Mouse (Mus musculus) hindbrain, embryonic 15.5 days (tissue): ENCODE measurements around the gene Nkd1. TPM values are rescaled to one million over a fixed set of nuclear protein-coding genes. Genes with fewer than 3 reads are reported as not detected.

ENCODE experiments used
- ATAC-seq: fragments of 200-750 bp; cut with Nextera tagmentation; 2 replicates; pipeline ENCODE4 v1.8.0; 2017; ENCODE audit warnings: low read depth, moderate number of reproducible peaks, moderate TSS enrichment; ENCODE audit not compliant: low FRiP score
- H3K27ac ChIP-seq: fragments of 300-500 bp; sonication (generic); replicated peaks from 2 replicates; pipeline ENCODE4 v1.5.1; 2015; ENCODE audit warnings: mild to moderate bottlenecking, inconsistent platforms
- H3K27me3 ChIP-seq: fragments of 300-500 bp; sonication (generic); 2 replicates; pipeline ENCODE4 v1.6.1; 2015; ENCODE audit warnings: control low read depth, inconsistent platforms
- H3K36me3 ChIP-seq: fragments of 300-500 bp; sonication (generic); 2 replicates; pipeline ENCODE4 v1.6.1; 2015; ENCODE audit warnings: control low read depth, inconsistent platforms
- H3K4me1 ChIP-seq: fragments of 300-500 bp; sonication (generic); replicated peaks from 2 replicates; pipeline ENCODE4 v1.6.1; 2015; ENCODE audit warnings: control low read depth, inconsistent platforms
- H3K4me2 ChIP-seq: fragments of 300-500 bp; sonication (generic); 2 replicates; pipeline ENCODE4 v1.6.1; 2015; ENCODE audit warnings: moderate library complexity, mild to moderate bottlenecking, inconsistent platforms
- H3K4me3 ChIP-seq: fragments of 300-500 bp; sonication (generic); 2 replicates; pipeline ENCODE4 v1.5.1; 2015; ENCODE audit warnings: mild to moderate bottlenecking, inconsistent platforms
- H3K9ac ChIP-seq: fragments of 300-500 bp; sonication (generic); 2 replicates; pipeline ENCODE4 v1.6.1; 2015; ENCODE audit warnings: inconsistent platforms
- H3K9me3 ChIP-seq: fragments of 300-500 bp; sonication (generic); 2 replicates; pipeline ENCODE4 v1.6.1; 2016; ENCODE audit warnings: control low read depth, inconsistent platforms
- WGBS: fragments of 180-500 bp; shearing (Covaris S2); methylation state at CpG from one replicate; pipeline ENCODE4 v1.1.7; 2015; 5-methylcytosine and 5-hydroxymethylcytosine counted together
- polyA plus RNA-seq: library from polyadenylated mRNA; unstranded; fragments of >200 nt; fragmentation: Nextera tagmentation; extraction: Ambion mirVana; gene quantifications from 2 replicates; pipeline ENCODE4 v1.2.1, GENCODE M21; 2015

The Nkd1 gene
- polyA plus RNA-seq, 1 experiment from 2014 or later: 67.4 TPM

DNA sequence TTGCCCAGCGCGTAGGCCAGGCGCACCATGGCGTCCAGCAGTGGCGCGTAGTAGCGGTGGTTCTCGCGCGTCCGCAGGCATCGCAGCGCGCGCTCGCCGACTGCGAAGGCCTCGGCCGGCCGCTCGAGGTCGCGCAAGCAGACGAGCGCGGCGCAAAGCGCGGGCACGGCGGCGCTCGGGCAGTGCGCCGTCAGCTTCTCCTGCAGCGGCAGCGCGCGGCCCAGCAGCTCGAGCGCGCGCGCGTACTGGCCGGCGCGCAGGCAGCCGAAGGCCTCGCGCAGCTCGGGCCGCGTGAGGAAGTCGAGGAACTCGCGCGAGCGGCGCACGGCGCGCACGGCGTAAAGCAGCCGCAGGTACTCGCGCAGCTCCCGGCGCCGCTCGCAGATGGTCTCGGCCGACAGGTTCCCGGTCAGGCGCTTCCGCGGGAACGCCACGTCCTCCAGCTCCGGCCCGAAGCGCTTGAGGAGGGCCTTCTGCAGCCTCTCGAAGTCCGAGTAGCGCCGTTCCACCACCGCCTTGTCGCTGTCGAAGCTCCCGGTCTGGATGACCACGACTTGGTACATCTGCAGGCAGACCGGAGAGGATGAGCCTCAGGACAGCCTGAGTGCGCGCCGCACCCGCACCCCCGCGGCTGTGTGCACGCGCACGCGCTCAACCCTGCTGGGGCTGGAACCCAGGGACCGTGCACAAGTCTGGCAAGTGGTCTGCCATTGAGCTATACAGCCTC lies 106.3 kb downstream of the Nkd1 start:
- Histone ChIP-seq H3K9ac (peak overlapping the region; percentile 75), H3K4me1 (peaks cover 18% of the 10 kb centered on the region), H3K27me3 (peaks cover 10% of the 10 kb centered on the region), H3K36me3 (no peaks in the 10 kb centered on the region), H3K4me2 (peak overlapping the region; percentile 95), H3K4me3 (peak overlapping the region; percentile 58), H3K27ac (peak overlapping the region; percentile 90), H3K9me3 (no peaks in the 10 kb centered on the region)
- WGBS: under 1% methylated on average over 88 of the region's 105 CpGs
- peak; percentile 83 for ATAC-seq

DNA sequence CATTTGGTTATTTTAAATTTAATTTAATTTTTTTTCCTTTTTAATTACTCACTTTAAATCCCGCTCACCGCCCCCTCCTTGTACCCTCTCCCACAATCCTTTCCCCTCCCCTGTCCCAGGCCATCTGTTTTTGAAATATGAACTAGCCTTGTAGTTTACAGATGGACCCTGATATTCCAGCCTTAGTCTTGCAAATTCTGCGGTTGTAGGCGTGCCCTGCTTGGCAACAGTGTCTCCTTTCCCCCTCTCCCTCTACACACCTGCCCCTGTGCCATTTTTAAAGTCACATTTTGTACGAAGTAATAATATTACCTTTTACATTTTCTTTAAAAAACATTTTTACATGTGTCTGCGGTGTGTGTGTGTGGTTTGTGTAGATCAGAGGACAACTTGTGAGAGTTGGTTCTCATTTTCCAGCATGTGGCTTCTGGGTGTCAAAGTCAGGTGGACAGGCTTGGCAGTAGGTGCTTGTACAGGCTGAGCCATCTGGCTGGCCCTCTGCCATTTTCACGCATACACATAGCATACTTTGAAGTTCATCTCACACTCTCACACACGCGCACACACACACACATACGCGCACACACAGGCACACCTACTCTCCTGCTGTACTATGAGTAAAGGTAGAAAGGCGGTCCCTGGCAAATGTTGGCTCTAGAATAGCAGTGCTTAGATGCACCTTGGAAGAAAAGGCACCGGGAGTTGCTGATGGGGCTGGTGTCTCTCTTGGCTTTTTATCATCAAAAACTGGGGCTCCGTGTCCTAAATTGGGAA lies 107.0 kb downstream of the Nkd1 start:
- Histone ChIP-seq H3K9ac (peak overlapping the region; percentile 75), H3K36me3 (no peaks in the 10 kb centered on the region), H3K27ac (peak overlapping the region; percentile 90), H3K4me2 (peak overlapping the region; percentile 95), H3K9me3 (no peaks in the 10 kb centered on the region), H3K4me3 (peak overlapping the region; percentile 58), H3K4me1 (peaks cover 18% of the 10 kb centered on the region), H3K27me3 (peaks cover 10% of the 10 kb centered on the region)
- WGBS: 62% methylated on average over 14 of the region's 14 CpGs
- ATAC-seq: no peak

DNA sequence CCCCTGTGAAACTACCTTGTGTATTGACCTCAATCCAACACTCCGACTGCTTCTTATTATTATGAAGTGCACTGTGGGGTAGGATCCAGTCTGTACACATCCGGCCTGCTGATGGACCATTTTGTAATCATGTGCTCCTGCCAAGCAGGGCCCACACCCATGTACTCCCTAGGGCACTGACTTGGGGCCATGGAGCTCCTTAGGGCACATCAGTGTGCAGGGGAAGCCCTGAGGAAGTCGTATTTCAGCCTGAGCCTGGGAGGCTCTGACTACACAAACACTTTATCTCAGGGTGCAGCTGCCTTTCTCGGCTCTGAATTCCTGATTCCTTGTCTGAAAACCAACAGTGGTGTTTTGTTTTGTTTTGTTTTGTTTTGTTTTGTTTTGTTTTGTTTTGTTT lies 109.1 kb downstream of the Nkd1 start:
- no peak for ATAC-seq

DNA sequence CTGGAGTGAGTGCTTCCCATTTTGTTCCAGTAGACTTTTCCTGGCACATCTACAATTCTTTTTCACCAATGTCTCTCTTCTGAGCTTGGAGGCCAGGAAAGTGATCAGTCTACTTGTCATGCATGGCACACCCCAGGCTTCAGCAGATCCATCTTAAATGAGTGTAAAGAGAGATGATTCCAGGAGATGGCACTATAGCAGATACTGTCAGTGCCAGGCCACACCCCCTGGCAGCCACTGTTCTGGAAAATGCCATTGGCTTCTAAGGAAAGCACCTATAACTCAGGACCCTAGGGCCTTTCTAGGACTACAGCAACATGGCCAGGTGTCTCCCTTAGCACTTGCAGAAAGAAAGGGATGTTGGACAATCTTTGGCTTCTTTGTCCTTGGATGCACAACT lies 109.9 kb downstream of the Nkd1 start:
- no peak overlapping the region for H3K4me3 ChIP-seq
- no peaks in the 10 kb centered on the region for H3K36me3 ChIP-seq
- H3K9me3 ChIP-seq: no peaks in the 10 kb centered on the region
- no peak overlapping the region for H3K9ac ChIP-seq
- H3K4me1 ChIP-seq: peaks cover 18% of the 10 kb centered on the region
- no peak overlapping the region for H3K27ac ChIP-seq
- H3K4me2 ChIP-seq: no peak overlapping the region
- ATAC-seq: no peak
- peaks cover 1% of the 10 kb centered on the region; the same call in 1 of the 2 replicates for H3K27me3 ChIP-seq

More for the DNA sequence above, 109.1 kb downstream of the Nkd1 start:
- 77% methylated on average over 4 of the region's 4 CpGs for WGBS
- H3K27ac ChIP-seq: no peak overlapping the region
- peaks cover 18% of the 10 kb centered on the region for H3K4me1 ChIP-seq
- H3K36me3 ChIP-seq: no peaks in the 10 kb centered on the region
- H3K9ac ChIP-seq: no peak overlapping the region
- no peak overlapping the region for H3K4me3 ChIP-seq
- peaks cover 10% of the 10 kb centered on the region for H3K27me3 ChIP-seq
- H3K4me2 ChIP-seq: no peak overlapping the region
- no peaks in the 10 kb centered on the region for H3K9me3 ChIP-seq

DNA sequence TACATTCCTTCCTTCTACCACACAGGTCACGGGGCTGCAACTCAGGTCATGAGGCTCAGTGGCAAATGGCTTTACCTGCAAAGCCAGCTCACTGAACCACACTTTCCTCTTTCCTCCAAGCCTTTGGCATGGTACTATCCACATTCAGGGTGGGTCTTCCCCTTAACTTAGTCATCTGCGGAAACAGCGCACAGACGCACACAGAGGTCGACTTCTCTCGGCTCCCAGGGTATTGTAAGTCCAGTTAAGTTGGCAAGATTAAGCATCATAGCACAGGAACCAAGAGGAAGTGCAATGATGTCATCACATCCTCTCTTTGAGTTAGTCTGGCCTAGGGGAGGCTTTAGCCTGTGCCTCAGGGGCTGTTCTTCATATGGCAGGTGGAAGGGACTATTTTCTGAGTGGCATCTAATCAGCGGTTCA lies 112.2 kb downstream of the Nkd1 start:
- Histone ChIP-seq H3K4me1 (peaks cover 2% of the 10 kb centered on the region), H3K9me3 (no peaks in the 10 kb centered on the region), H3K36me3 (no peaks in the 10 kb centered on the region), H3K4me3 (no peak overlapping the region), H3K4me2 (no peak overlapping the region), H3K27ac (no peak overlapping the region), H3K27me3 (no peaks in the 10 kb centered on the region), H3K9ac (no peak overlapping the region)
- no peak for ATAC-seq
- 87% methylated on average over 7 of the region's 7 CpGs for WGBS

DNA sequence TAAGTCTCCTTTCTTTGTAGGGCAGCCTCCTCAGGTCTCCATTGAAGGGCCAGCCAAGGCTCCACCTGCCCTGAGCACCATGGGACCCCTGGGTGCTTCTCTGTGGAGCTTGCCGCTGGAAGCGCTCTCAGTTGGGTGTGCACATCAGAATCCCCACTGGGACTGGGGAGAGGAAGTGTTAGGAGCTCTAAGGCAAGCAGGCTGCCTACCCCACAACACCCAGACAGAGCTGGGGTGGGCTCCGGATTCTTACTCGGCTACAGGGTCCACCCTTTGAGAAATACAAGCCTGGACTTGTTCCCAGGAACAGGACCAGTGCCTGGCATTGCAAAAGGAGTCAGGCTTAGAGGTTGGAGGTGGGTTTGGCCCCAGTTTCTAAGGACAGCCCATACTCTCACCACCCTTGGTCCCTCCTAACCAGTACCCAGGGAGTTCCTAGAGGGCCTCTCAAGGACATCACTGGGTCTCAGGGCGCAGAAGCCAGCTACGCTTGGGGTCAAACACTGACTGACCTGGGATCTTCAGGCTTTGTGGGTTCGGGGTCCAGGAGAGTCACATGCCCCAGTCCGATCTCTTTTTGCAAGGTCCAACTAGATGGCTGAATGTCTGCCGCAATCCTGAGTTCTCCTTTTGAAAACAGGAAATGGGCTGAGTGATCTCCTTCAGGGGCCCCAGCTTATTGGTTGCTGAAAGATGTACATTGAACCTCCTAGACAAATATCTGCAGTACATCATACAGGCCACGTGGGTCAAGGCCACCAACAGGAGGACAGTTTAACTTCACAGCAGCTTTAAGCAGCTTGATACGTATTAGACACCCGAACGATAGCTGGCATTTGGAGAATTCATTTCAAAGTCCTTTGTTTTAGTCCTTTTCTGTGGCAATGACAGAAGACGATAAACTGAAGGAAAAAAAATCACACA lies 114.6 kb downstream of the Nkd1 start, which contains the start of gene Snx20:
Gene Snx20, minus strand, starts transcription at position 655 of the 924 bp plus-strand sequence.
- Histone ChIP-seq H3K4me2 (no peak within 1 kb of the TSS), H3K27me3 (no peaks in the 10 kb centered on the region), H3K36me3 (no peaks in the 10 kb centered on the region), H3K4me3 (no peak within 1 kb of the TSS), H3K9ac (no peak within 1 kb of the TSS), H3K4me1 (no peaks in the 10 kb centered on the region), H3K9me3 (no peaks in the 10 kb centered on the region), H3K27ac (no peak within 1 kb of the TSS)
- 80% methylated on average over 14 of the region's 14 CpGs for WGBS
- no peak for ATAC-seq

DNA sequence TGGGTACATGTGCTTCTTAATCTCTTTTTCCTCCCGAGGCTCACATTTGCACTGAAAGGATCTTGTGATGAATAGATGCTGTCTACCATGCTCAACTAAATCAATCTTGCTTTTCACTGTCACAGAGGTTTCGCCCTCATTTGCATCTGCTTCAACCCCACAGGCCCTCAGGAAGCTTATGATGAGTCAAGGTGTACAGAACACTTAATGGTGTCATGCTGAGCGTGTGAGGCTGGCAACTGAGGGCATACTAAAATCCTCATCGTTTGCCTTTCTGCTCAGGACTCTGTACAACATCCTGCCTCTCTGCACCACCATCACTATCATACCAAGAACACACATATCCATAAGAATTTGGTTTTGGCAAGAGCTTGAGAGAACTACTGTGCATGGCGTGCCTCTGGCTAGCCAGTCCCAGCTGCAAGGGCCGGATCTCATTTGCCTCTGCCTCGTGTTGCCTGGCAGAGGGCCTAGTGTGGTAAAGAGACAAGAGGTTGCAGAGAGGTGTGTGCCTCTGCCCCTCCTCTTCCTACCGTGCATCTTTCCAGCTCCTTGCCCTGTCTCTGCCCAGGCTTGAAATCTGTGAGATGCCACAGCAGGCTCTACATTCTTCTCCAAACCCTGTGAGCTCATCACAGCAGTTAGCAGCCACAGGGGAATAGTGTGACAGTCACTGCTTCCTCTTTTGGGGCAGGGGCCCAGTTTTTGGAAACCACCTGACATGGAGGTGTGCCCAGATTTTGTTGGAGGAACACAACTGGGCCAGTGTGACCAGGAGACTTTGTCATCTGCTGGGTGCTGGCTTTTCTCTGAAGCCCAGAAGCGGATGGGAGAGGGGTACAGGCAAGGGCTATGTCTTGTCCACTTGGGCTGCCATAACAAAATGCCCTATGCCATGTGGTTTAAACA lies 116.2 kb downstream of the Nkd1 start:
- Histone ChIP-seq H3K27ac (no peak overlapping the region), H3K27me3 (no peaks in the 10 kb centered on the region), H3K4me2 (no peak overlapping the region), H3K9me3 (no peaks in the 10 kb centered on the region), H3K4me1 (no peaks in the 10 kb centered on the region), H3K36me3 (no peaks in the 10 kb centered on the region), H3K4me3 (no peak overlapping the region), H3K9ac (no peak overlapping the region)
- WGBS: 60% methylated on average over 9 of the region's 9 CpGs
- ATAC-seq: no peak

DNA sequence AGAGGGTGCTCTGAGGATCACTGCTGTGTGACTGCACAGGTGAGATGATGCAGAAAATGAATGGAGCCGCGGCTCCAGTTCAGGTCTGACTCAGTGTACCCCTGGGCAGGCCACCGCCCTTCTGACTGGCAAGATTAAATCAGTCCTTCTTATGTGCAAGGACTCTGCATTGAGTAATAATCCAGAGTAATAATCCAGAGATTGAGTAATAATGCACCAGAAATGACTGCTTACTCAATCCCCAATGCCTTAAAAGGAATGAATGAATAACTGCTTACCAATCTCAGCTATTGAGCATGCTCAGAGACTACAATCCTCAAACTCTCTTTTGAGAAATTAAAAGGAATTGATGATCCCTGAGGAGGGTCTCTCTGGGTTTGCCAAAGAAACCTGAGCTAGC lies 117.8 kb downstream of the Nkd1 start:
- H3K4me2 ChIP-seq: no peak overlapping the region
- 97% methylated on average over 3 of the region's 3 CpGs for WGBS
- H3K9ac ChIP-seq: no peak overlapping the region
- no peak overlapping the region for H3K27ac ChIP-seq
- no peaks in the 10 kb centered on the region for H3K4me1 ChIP-seq
- no peaks in the 10 kb centered on the region for H3K9me3 ChIP-seq
- ATAC-seq: no peak
- no peak overlapping the region for H3K4me3 ChIP-seq
- no peaks in the 10 kb centered on the region for H3K36me3 ChIP-seq
- no peaks in the 10 kb centered on the region for H3K27me3 ChIP-seq

DNA sequence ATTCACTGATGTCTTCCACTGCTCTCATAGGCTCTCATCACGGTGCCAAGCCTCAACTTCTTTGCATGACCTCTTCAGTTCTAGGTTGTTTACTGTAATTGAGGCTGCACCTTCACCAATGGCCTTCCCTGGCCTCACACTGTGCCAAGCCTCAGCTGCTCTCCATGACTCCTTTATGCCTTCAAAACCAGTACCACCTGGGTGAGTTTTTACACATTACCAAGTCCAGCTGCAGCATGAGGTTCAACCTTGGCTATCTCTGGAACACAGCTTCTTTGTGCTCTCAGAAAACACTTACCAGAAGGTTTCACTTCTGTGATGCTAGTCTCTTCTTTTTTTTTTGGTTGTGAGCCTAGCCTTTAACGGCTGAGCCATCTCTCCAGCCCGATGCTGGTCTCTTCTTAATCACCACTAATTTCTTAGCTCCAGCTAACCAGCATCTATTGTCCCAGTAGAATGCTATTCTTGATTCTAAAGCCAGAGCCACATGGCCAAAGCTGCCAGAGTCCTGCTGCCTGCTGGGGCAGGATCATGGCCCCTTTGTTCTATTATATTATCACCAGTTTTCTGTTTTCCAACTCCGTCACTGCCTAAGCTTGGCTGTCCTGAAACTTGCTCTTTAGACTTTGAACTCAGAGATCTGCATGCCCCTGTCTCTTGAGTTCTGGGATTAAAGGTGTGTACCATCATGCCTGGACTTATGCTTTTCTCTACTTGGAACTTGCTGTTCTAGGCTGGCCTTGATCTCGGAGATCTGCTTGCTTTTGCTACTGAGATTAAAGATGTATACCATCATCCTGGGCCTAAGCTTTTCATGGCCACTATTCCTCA lies 121.8 kb downstream of the Nkd1 start:
- no peaks in the 10 kb centered on the region for H3K36me3 ChIP-seq
- 72% methylated on average over 5 of the region's 5 CpGs for WGBS
- no peak overlapping the region for H3K4me3 ChIP-seq
- H3K4me1 ChIP-seq: 0 out of 2 replicates have a peak, but pooled peaks cover 8% of the 10 kb centered on the region
- H3K4me2 ChIP-seq: no peak overlapping the region
- H3K27me3 ChIP-seq: peaks cover 1% of the 10 kb centered on the region; the same call in 1 of the 2 replicates
- H3K27ac ChIP-seq: no peak overlapping the region
- no peak overlapping the region for H3K9ac ChIP-seq
- ATAC-seq: no peak
- no peaks in the 10 kb centered on the region for H3K9me3 ChIP-seq
